Mouse (Mus musculus) lung, postnatal 0 days (tissue): Measurements from ENCODE around the gene Olfr110.

ENCODE experiments used
- CTCF ChIP-seq: IDR thresholded peaks from 2 replicates; pipeline ENCODE4 v1.5.1; 2016; ENCODE audit warnings: antibody characterized with exemption, mild to moderate bottlenecking
- EP300 ChIP-seq: IDR thresholded peaks from 2 replicates; pipeline ENCODE4 v1.6.1; 2016; ENCODE audit warnings: antibody characterized with exemption, mild to moderate bottlenecking, control low read depth

DNA sequence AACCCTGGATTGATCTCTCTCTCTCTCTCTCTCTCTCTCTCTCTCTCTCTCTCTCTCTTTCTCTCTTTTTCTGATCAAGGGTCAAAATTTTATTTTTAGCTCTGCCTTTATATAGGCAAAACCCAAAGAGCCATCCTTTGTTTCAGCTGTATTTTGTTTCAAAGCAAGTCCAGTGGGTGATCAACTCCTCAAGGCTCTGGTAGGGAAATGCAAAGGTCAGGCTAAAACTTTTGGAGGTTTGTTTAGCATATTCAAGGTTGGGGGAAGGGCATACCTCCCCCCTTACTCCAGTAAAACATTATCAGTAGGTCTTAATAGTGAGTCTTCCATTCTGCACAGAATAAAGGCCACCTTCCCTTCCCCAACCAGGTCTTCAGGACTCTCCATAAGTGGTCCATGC, 42.9 kb downstream of the Olfr110 start:
- TF ChIP-seq CTCF: no peak
- no peak for TF ChIP-seq EP300
